Mouse (Mus musculus) CD4-positive, CD25-positive, alpha-beta regulatory T cell, adult 2 months (primary cell): ENCODE measurements around the gene Slc25a20.

Source experiments
- DNase-seq: peaks from one replicate; pipeline ENCODE4 v3.0.0-alpha.2; 2012; ENCODE audit warnings: low read depth, low spot score

Gene Slc25a20

GRCm38 (mm10) chr9:108687181-108687580, 25.3 kb downstream of the Slc25a20 start:
- no peak for DNase-seq

GRCm38 (mm10) chr9:108687686-108688085, 25.8 kb downstream of the Slc25a20 start:
- no peak for DNase-seq

GRCm38 (mm10) chr9:108688451-108688850, 26.6 kb downstream of the Slc25a20 start:
- DNase-seq: no peak

GRCm38 (mm10) chr9:108689106-108689505, 27.2 kb downstream of the Slc25a20 start, which contains the start of gene Prkar2a:
TSS of gene Prkar2a (plus strand) at chr9:108689314.
- DNase-seq: no peak

GRCm38 (mm10) chr9:108689993-108690392, 28.1 kb downstream of the Slc25a20 start:
- DNase-seq: no peak

- DNase-seq: no peak
These were observed 29.0 kb downstream of the Slc25a20 start for GRCm38 (mm10) chr9:108690914-108691313.

GRCm38 (mm10) chr9:108691371-108691770, 29.5 kb downstream of the Slc25a20 start:
- DNase-seq: peak; percentile 32

- DNase-seq: peak; percentile 72
These were observed 29.9 kb downstream of the Slc25a20 start for GRCm38 (mm10) chr9:108691846-108692225.

GRCm38 (mm10) chr9:108692226-108693041, 30.5 kb downstream of the Slc25a20 start:
- DNase-seq: peak; percentile 63

GRCm38 (mm10) chr9:108693946-108694345, 32.1 kb downstream of the Slc25a20 start:
- DNase-seq: no peak

GRCm38 (mm10) chr9:108694533-108694932, 32.6 kb downstream of the Slc25a20 start:
- DNase-seq: no peak

- DNase-seq: no peak
These were observed 40.6 kb downstream of the Slc25a20 start for GRCm38 (mm10) chr9:108702476-108702875.

GRCm38 (mm10) chr9:108703373-108704110, 41.7 kb downstream of the Slc25a20 start:
- DNase-seq: no peak

- no peak for DNase-seq
These were observed 42.7 kb downstream of the Slc25a20 start for GRCm38 (mm10) chr9:108704591-108704990.

- no peak for DNase-seq
These were observed 45.3 kb downstream of the Slc25a20 start for GRCm38 (mm10) chr9:108707212-108707611.

GRCm38 (mm10) chr9:108708833-108709232, 46.9 kb downstream of the Slc25a20 start:
- DNase-seq: no peak

GRCm38 (mm10) chr9:108710767-108711166, 48.9 kb downstream of the Slc25a20 start:
- DNase-seq: no peak

- DNase-seq: no peak
These were observed 54.3 kb downstream of the Slc25a20 start for GRCm38 (mm10) chr9:108716199-108716598.

GRCm38 (mm10) chr9:108723751-108724150, 61.9 kb downstream of the Slc25a20 start:
- DNase-seq: no peak

GRCm38 (mm10) chr9:108726116-108726515, 64.2 kb downstream of the Slc25a20 start:
- DNase-seq: no peak

- peak; percentile 5 for DNase-seq
These were observed 67.2 kb downstream of the Slc25a20 start for GRCm38 (mm10) chr9:108729050-108729449.

- no peak for DNase-seq
These were observed 70.6 kb downstream of the Slc25a20 start for GRCm38 (mm10) chr9:108732462-108732861.
